Mouse (Mus musculus) midbrain, embryonic 11.5 days (tissue): ENCODE measurements at regions not wholly inside any gene's neighbourhood (a gene's known extent, or its start where the extent isn't known, plus 50 kb on each side); places are given as distances from the start of the nearest gene placed in this dataset. TPM values are rescaled to one million over a fixed set of nuclear protein-coding genes. Genes with fewer than 3 reads are reported as not detected.

Experiments used
- ATAC-seq: fragments of 200-750 bp; cut with Nextera tagmentation; 2 replicates; pipeline ENCODE4 v1.8.0; 2017; ENCODE audit warnings: moderate TSS enrichment, moderate library complexity; ENCODE audit not compliant: low FRiP score
- DNase-seq: peaks from one replicate; pipeline ENCODE4 v3.0.0; 2015; ENCODE audit warnings: low spot score; ENCODE audit errors: missing footprints
- H3K27ac ChIP-seq: fragments of 300-500 bp; sonication (generic); 2 replicates; pipeline ENCODE4 v1.5.1; 2014; ENCODE audit warnings: low read depth, low read length
- H3K27me3 ChIP-seq: fragments of 300-500 bp; sonication (generic); 2 replicates; pipeline ENCODE4 v1.6.1; 2014; ENCODE audit warnings: mild to moderate bottlenecking, low read length, moderate library complexity, mixed read lengths; ENCODE audit not compliant: control insufficient read depth, insufficient read depth
- H3K36me3 ChIP-seq: fragments of 300-500 bp; sonication (generic); 2 replicates; pipeline ENCODE4 v1.6.1; 2014; ENCODE audit warnings: mild to moderate bottlenecking, low read length, moderate library complexity, mixed read lengths; ENCODE audit not compliant: control insufficient read depth, insufficient read depth
- H3K4me1 ChIP-seq: fragments of 300-500 bp; sonication (generic); 2 replicates; pipeline ENCODE4 v1.6.1; 2014; ENCODE audit warnings: low read length; ENCODE audit not compliant: control insufficient read depth, insufficient read depth
- H3K4me2 ChIP-seq: fragments of 300-500 bp; sonication (generic); 2 replicates; pipeline ENCODE4 v1.6.1; 2014; ENCODE audit warnings: mild to moderate bottlenecking, moderate library complexity
- H3K4me3 ChIP-seq: fragments of 300-500 bp; sonication (generic); 2 replicates; pipeline ENCODE4 v1.5.1; 2014; ENCODE audit warnings: low read depth, low read length
- H3K9ac ChIP-seq: fragments of 300-500 bp; sonication (generic); 2 replicates; pipeline ENCODE4 v1.6.1; 2014; ENCODE audit warnings: low read length
- H3K9me3 ChIP-seq: fragments of 300-500 bp; sonication (generic); 2 replicates; pipeline ENCODE4 v1.6.1; 2016; ENCODE audit warnings: low read length; ENCODE audit not compliant: control insufficient read depth
- WGBS: fragments of 180-500 bp; shearing (Covaris S2); extraction: QIAGEN DNeasy Blood & Tissue Kit; methylation state at CpG from one replicate; pipeline ENCODE4 v1.1.7; 2014; 5-methylcytosine and 5-hydroxymethylcytosine counted together
- microRNA-seq: library from miRNA; unstranded; fragments of <30 nt; microRNA quantifications from one replicate; pipeline ENCODE4, GENCODE M21; 2017

DNA sequence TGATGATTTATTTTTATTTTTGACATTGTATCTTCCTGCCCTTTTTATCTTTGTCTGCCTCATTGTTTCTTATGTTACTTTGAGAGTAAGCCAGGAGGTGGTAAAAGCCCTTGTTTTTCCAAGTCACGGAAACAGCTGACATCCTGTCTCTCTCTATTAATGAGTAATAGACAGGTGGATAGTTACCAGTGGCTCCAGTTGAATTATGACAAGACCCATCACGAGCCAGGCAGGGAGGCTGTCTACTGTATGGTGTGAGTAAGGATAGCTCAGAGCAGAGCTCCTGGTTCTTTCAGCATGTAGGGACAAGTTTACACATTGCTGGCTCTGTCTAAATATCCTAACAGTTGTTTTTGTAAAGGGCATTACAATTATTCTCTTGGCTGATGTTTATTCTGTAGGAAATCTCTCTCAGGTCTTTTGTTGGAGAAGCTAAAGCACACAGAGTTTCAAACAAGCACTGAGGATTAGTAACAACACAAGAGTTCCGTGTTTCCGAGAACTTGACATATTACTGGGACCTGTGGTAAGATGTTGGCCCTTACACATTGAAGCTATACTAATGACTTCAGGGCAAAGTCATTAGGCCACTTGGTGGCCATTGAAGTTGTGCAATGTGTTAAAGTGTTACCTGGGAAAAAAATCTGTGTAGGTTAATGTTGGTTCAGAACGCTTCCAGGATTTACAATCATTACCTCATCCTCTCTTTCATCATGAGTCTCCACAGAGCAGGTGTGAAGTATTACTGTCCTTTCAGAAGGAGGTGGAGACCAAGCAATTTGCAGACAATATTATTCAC, 111.5 kb downstream of the Ndfip2 start:
- Histone ChIP-seq H3K4me1 (no peaks in the 10 kb centered on the region), H3K9ac (no peak overlapping the region), H3K27me3 (no peaks in the 10 kb centered on the region), H3K4me3 (no peak overlapping the region), H3K36me3 (no peaks in the 10 kb centered on the region), H3K9me3 (no peaks in the 10 kb centered on the region), H3K4me2 (no peak overlapping the region), H3K27ac (no peak overlapping the region)
- DNase-seq (no peak), ATAC-seq (no peak)
- WGBS, result 81% methylated on average over 5 of the region's 5 CpGs

GRCm38 (mm10) chr14:105360530-105360929, 102.2 kb downstream of the Ndfip2 start:
- no peak overlapping the region for H3K4me2 ChIP-seq
- no peak overlapping the region for H3K27ac ChIP-seq
- 90% methylated on average over 6 of the region's 6 CpGs for WGBS
- H3K4me1 ChIP-seq, result no peaks in the 10 kb centered on the region
- no peak overlapping the region for H3K9ac ChIP-seq
- ATAC-seq (no peak), DNase-seq (no peak)
- H3K36me3 ChIP-seq, result no peaks in the 10 kb centered on the region
- H3K27me3 ChIP-seq, result no peaks in the 10 kb centered on the region
- H3K4me3 ChIP-seq, result no peak overlapping the region
- H3K9me3 ChIP-seq, result no peaks in the 10 kb centered on the region

DNA sequence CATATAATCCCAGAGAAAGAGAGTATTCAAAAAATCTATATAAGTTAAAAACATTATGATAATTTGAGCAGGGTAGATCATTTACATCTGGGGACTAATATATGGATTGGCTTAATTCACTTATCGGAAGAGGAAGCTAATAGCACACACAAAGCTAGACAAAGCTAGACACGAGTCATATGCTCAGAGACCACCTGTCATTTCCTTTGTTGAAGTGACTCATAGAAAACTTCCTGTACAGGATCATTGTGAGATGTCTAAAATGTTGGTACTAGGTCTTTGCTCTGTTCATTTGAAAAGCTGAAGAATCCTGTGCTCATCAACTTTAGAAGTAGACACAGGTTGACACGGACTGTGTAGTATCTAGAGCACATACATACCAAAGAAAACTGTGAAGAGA, 101.5 kb downstream of the Ndfip2 start:
- DNase-seq (no peak), ATAC-seq (no peak)
- WGBS, result 88% methylated on average over 3 of the region's 3 CpGs
- Histone ChIP-seq H3K9me3 (no peaks in the 10 kb centered on the region), H3K27me3 (no peaks in the 10 kb centered on the region), H3K27ac (no peak overlapping the region), H3K4me1 (no peaks in the 10 kb centered on the region), H3K4me2 (no peak overlapping the region), H3K36me3 (no peaks in the 10 kb centered on the region), H3K4me3 (no peak overlapping the region), H3K9ac (no peak overlapping the region)

Small RNAs in the stretch of these regions (microRNA-seq; reads per million reads assigned to microRNA genes)
- not detected for gene Gm22406
- not detected for gene Mir6390
